Mouse (Mus musculus): ENCODE measurements at regions not wholly inside any gene's neighbourhood (a gene's known extent, or its start where the extent isn't known, plus 50 kb on each side); places are given as distances from the start of the nearest gene placed in this dataset.
A peak's percentile ranks its signal among the peaks of the same experiment; 100 is the strongest.

- no peak for DNase-seq (ENCODE audit: low read depth, low spot score)
Observed at GRCm38 (mm10) chr9:41834487-41835404, 289.4 kb downstream of the Sorl1 start.

DNA sequence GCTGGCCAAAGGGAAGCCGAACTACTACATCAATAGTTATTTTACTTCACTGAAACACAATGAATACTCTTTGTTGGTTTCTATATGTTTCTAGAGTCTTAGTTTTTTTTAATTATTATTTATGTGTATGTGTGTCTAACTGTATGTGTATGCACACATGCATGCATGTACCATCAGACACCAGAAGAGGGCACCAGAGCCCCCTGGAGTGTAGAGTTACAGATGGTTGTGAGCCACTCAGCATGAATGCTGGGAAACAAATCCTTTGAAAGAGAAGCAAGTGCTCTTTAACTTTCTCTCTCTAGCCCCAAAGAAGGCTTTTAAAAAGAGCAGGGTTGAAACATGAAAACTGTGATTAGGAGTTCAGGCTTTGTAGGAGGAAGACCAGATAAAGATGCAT, 290.7 kb downstream of the Sorl1 start:
- DNase-seq (ENCODE audit: low read depth, low spot score) = no peak

- no peak for DNase-seq (ENCODE audit: low read depth, low spot score)
Observed at GRCm38 (mm10) chr9:41827356-41827755, 296.7 kb downstream of the Sorl1 start.

DNA sequence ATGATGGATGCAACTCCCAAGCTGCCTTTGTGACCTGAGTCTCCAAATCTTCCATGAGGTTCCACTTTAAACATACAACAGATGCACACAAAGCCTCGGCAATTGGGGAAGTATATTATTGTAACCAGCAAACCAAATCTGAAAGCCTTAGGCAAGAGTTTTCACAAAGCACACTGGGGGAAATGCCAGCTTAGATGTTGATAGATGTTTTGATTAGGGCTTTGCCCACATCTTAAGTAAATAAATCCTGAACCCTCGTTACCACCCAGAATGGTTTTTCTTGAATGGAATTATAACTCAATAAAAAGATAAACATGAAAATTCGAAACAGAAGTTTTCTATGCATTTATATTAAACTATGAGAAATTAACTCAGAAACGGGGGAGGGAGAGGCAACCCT, 302.7 kb downstream of the Sorl1 start:
- DNase-seq (ENCODE audit: low read depth, low spot score) = no peak

DNA sequence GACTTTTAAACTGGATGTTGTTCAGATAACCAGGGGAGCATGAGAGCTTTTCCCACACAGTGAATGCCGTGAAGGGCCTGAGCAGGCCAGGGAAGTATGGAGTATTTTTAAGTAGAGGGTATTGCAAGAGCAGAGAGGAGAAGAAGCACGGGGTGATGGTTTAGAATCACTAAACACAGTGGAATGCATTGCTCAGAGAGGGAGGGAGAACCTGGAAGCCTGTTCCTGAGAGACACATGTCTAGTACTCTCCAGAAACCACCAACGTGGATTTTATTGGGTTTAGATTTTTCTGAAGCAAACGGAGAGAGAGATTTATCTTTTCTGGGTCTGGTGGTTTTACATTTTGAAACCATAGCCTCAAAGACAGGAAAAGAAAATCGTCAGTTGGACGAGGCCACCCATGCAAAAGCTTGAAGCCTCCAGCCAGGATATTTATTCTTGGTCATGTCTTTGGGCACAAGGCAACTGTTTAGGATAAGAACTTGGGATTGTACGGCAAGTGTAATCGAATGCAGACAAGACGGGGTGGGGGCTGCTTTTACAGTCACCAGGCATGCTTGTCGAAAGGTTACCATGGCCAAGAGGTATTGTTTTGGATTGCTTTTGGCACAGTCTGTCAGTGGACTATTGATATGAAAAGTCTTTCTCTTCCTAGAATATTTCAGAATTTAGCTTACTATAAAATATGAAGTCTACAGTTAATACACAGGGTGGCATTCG, 306.2 kb downstream of the Sorl1 start:
- no peak for DNase-seq (ENCODE audit: low read depth, low spot score)

GRCm38 (mm10) chr9:41815921-41816320, 308.2 kb downstream of the Sorl1 start:
- DNase-seq (ENCODE audit: low read depth, low spot score) = peak; percentile 82

GRCm38 (mm10) chr9:41809291-41809690, 314.8 kb downstream of the Sorl1 start:
- DNase-seq (ENCODE audit: low read depth, low spot score) = peak; percentile 96

GRCm38 (mm10) chr9:41808791-41809190, 315.3 kb downstream of the Sorl1 start:
- peak; percentile 77 for DNase-seq (ENCODE audit: low read depth, low spot score)

- DNase-seq (ENCODE audit: low read depth, low spot score) = no peak
Observed at GRCm38 (mm10) chr9:41806289-41806621, 317.8 kb downstream of the Sorl1 start.

DNA sequence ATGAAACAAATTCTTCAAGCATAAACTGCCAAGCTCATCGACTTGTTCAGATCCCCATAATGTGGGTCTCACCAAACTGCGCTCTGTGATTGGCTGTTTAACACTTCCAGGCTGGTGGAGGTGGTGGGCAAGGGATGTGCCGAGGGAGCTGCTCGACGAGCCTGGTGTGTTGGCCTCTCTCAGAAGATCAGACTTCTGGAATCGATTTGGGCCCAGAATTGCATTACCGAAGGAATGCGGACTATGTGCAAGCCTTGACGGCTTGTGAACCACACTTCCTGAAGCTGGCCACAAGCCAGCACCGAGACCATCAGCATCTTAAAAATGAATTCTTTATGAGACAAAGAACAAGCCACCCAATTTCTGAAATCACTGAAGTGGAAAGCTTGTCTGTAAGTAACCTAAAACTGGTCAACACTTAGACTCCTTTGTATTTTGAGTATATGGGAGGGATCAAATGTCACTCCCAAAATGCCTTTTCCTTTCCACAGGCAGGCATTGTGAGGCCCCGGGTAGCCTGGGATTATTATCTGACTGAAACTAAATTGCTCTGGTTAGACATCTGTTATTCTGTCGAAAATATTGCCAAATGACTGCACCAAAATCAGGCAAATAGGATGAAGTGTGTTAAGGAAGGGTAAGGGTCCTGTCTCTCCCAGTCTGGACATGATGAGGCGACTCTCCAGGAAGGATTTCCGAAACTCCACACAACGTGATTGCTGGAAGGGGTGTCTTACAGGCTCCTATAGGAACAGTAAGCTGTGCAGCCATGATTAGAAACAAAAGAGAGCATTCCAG, 318.4 kb downstream of the Sorl1 start:
- DNase-seq (ENCODE audit: low read depth, low spot score) = peak; percentile 59

- no peak for DNase-seq (ENCODE audit: low read depth, low spot score)
Observed at GRCm38 (mm10) chr9:41804711-41805331, 319.3 kb downstream of the Sorl1 start.

DNA sequence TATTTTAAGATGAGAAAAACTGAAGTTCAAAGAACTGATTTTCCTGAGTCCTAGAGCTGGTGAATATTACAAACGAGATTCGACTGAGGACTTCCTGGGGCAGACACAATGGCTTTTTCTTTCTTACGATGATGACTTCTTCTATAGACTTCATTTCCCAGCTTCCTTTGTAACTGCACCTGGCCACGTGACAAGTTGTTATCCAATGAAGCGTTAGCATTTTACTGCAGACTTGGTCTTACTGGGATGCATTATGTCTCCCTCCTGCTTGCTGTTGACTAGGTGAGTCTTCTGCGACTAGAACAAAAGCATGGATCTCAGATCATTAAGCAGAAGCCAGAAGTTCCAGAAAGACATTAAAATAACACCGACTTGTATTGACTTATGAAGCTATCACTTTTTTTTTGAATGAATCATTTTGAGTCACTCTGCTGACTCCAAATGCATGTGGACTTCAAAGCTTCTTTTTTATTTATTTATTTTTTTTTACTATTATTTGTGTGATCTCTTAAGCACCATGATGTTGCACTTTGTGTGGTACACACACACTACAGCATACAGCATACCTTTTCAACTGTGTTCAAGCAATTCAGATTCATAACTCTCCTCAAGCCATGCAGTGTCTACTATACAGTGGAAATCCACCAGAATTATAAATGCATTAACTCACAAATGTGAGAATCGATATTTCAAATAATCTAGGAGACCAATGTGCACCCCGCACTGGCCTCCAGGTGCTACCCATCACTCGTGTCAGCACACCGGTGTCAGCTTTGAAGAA, 320.2 kb downstream of the Sorl1 start:
- no peak for DNase-seq (ENCODE audit: low read depth, low spot score)

- DNase-seq (ENCODE audit: low read depth, low spot score) = peak; percentile 95
Observed at GRCm38 (mm10) chr9:41801376-41801775, 322.7 kb downstream of the Sorl1 start.

DNA sequence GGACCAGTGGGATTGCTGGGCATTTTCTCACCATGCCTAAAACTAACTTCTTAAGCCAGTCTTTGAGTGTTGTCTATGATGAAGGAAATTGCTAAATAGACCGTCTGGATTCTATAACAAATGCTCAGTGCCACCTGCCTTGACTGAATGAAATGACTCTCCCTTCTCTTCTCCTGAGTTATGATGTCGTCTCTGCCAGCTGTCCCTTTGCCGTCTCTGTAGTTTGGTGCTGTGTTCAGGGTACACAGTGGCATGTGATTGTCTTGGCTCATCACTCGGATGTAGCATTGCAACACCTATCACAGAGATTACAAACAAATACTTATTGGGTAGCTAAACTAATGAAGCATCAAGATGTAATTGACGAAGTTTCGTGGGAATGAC, 331.3 kb downstream of the Sorl1 start:
- DNase-seq (ENCODE audit: low read depth, low spot score) = no peak

GRCm38 (mm10) chr9:41792173-41792829, 331.8 kb downstream of the Sorl1 start:
- DNase-seq (ENCODE audit: low read depth, low spot score) = no peak

DNA sequence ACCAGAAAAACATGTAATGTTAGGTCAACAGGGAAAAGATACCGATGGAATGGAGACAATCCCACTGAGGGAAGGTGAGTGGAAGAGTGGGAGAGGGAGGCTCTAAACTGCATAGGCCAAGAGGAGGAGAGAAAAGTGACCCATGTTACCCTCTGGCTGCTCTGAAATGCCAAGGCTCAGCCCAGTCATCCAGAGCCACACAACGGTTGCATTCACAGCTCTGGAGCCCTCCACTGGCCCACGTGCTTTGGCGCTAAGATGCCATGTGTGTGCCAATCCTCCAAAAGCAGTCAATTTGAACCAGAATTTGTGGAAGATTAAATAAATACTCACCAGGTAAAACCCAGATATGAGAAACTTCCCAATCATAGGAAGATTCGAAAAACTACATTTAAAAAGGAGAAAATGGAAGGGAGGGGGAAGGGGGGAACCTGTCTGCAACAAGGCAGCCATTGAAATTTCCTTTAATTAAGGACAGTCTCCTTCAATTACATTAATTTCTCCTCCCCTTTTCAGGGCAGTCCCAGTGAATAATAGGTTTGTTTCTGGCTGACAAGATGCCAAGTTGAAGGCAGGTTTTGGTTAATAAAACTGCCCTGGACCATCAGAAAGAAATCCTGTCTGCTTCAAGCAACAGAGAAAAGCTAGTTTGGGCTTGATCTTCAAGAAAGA, 332.5 kb downstream of the Sorl1 start:
- no peak for DNase-seq (ENCODE audit: low read depth, low spot score)

DNA sequence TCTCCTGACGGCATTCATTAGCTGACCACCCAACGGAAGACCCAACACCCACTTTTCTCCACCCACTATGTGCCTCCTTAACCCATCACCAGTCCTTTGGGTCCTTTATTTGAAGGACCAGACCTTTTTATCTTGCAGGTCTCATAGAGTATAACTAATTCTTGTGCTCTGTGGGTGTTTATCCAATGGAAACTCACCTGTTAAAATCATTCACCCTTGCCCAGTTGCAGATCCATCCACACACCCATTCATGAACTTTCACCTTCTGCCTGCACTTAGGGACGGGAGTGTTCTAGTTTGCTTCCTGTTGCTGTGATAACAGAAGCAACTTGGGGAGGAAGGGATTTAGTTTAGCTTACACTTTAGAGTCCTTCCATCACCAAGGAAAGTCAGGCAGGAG, 339.0 kb downstream of the Sorl1 start:
- no peak for DNase-seq (ENCODE audit: low read depth, low spot score)

DNA sequence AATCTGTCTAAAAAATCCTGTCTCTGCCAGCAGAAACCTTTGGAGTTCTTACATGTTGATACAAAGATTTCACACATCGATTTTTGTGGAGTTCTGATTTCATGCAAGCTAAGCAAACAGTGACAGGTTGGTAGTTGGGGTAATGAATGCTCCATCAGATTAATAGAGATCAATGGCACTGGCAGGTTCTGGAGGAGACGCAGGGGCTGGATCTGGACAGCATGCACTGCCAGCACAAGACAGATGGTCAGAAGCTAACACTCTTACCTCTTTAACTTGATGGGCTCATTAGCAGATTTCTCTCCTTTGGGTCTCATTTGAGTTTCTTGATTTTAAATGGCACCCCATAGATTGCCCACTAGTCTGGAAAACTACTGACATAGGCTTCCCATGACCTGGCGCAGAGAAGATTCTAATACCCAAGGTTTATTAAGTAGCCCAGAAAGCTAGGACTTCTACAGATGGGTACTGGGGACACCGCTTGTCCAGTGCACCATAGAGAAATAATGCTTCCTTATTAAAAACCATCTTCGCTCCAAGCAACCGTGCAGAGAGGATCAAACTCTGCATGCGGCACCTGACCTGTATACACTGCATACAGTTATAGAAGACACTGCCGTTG, 351.7 kb downstream of the Sorl1 start:
- DNase-seq (ENCODE audit: low read depth, low spot score) = no peak

GRCm38 (mm10) chr9:41771276-41771675, 352.8 kb downstream of the Sorl1 start:
- peak; percentile 52 for DNase-seq (ENCODE audit: low read depth, low spot score)
